Mouse (Mus musculus) cerebellum, adult 11-12 months (tissue): ENCODE results near the gene Fance.
"Not testable (repeated sequence)": the region's sequence is repeated elsewhere in the genome, so short reads cannot be mapped to it uniquely, and the experiment has no call there.

ENCODE experiments used
- DNase-seq: peaks from one replicate; pipeline ENCODE4 v3.0.0; 2022

The Fance gene

GRCm38 (mm10) chr17:28327673-28328325 is 14.5 kb downstream of the Fance start:
- DNase-seq, result no peak

GRCm38 (mm10) chr17:28328366-28328928 is 15.1 kb downstream of the Fance start, which contains the start of gene Rpl10a:
Gene Rpl10a (plus strand): TSS chr17:28328471.
- peak; percentile 95 for DNase-seq

GRCm38 (mm10) chr17:28328946-28329345 is 15.6 kb downstream of the Fance start:
- DNase-seq, result no peak

- DNase-seq, result peak; percentile 22
Measured at GRCm38 (mm10) chr17:28329503-28330231, 16.3 kb downstream of the Fance start.

GRCm38 (mm10) chr17:28330232-28330546 is 16.9 kb downstream of the Fance start:
- no peak for DNase-seq

- not testable (repeated sequence) for DNase-seq
Measured at GRCm38 (mm10) chr17:28330590-28330989, 17.3 kb downstream of the Fance start.

- DNase-seq, result no peak
Measured at GRCm38 (mm10) chr17:28331241-28332112, 18.2 kb downstream of the Fance start.

GRCm38 (mm10) chr17:28332113-28332914 is 19.0 kb downstream of the Fance start:
- DNase-seq, result peak; percentile 22

- peak; percentile 32 for DNase-seq
Measured at GRCm38 (mm10) chr17:28332915-28333546, 19.7 kb downstream of the Fance start.

GRCm38 (mm10) chr17:28335267-28335666 is 21.9 kb downstream of the Fance start:
- no peak for DNase-seq

- no peak for DNase-seq
Measured at GRCm38 (mm10) chr17:28337547-28337946, 24.2 kb downstream of the Fance start.

- no peak for DNase-seq
Measured at GRCm38 (mm10) chr17:28340578-28340977, 27.3 kb downstream of the Fance start.

- peak; percentile 44 for DNase-seq
Measured at GRCm38 (mm10) chr17:28341091-28341490, 27.8 kb downstream of the Fance start.

- no peak for DNase-seq
Measured at GRCm38 (mm10) chr17:28344050-28344607, 30.8 kb downstream of the Fance start.

- DNase-seq, result no peak
Measured at GRCm38 (mm10) chr17:28344670-28345069, 31.4 kb downstream of the Fance start.

GRCm38 (mm10) chr17:28345271-28345721 is 32.0 kb downstream of the Fance start:
- no peak for DNase-seq

- no peak for DNase-seq
Measured at GRCm38 (mm10) chr17:28345882-28346281, 32.6 kb downstream of the Fance start.

GRCm38 (mm10) chr17:28347327-28347726 is 34.0 kb downstream of the Fance start:
- no peak for DNase-seq

- DNase-seq, result no peak
Measured at GRCm38 (mm10) chr17:28348211-28348610, 34.9 kb downstream of the Fance start.

- DNase-seq, result no peak
Measured at GRCm38 (mm10) chr17:28349264-28349880, 36.1 kb downstream of the Fance start.
